Comparison of ENCODE assay signal across 11 mouse cellular contexts in the genomic region with DNA sequence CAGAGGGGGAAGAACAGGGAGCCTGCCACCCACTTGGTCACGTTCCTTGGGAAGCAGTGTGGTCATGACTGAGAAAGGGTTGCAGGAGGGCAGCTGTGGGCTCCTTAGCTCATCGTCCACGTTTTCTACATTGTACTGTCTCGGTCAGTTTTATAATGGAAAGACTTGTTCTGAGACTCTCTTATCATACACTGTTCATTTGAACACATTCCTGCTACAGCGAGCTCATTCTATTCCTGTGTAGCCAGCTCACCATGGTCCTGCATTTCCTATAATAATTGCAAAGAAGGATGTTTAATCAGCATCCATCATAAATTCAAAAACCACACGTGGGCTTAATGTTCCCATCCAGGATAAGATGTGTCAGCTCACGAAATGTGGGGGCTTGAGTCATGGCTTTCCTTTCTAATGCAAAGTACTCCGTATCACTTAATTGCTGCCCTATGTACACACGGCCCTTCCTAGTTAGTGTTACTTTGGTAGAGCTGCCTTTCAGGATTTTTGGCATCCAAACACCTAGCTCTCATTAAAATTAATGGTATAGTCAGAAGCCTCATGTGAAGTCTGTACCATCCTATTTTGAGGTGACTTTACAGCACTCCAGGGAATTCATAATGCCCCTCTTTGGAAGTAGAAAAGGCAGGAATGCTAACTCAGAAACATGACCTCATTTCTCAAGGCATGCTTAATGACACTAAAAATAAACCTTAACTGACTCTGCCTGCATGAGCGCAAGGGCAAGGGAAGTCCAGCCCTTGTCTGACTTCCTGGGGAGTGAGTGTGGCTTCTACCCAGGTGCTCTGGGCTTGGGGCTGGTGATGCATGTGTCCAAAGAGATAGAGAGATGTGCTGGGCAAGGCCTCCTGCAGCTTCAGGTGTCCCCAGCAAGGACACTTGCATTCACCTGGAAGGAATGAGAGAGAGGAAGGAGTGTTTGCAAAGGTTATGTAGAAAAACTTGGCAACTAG. TPM values are rescaled to one million over a fixed set of nuclear protein-coding genes. Genes with fewer than 3 reads are reported as not detected.
DNase-seq lines count a peak whose midpoint lies in the region; ATAC-seq and TF ChIP-seq lines count a peak whose summit lies in the region.
"Had no signal": no experiment of that assay in that cellular context is flagged by ENCODE, and none has a peak within 500 bp of the region (broad histone marks: within the 10 kb centered on the region; RNA-seq: fewer than 3 reads in every experiment).

No protein-coding gene starts in this region.

- TF ChIP-seq EP300 in liver, postnatal 0 days (IDR thresholded peaks at IDR 0.05; ENCODE audit: low read depth), result no peak

- no peak for TF ChIP-seq CTCF in liver, postnatal 0 days (IDR thresholded peaks at IDR 0.05; ENCODE audit: low read depth)

- H3K9ac ChIP-seq in lung, embryonic 16.5 days (ENCODE audit: low read length), result no peak overlapping the region
- peak overlapping the region; percentile 57 for H3K9ac ChIP-seq in heart, embryonic 13.5 days
- no peak overlapping the region for H3K9ac ChIP-seq in stomach, embryonic 15.5 days
- H3K9ac ChIP-seq in liver, postnatal 0 days (replicated peaks), result no peak overlapping the region

- no peaks in the 10 kb centered on the region for H3K9me3 ChIP-seq in lung, embryonic 16.5 days (ENCODE audit: control insufficient read depth, low read length)
- no peaks in the 10 kb centered on the region for H3K9me3 ChIP-seq in heart, embryonic 13.5 days
- no peaks in the 10 kb centered on the region for H3K9me3 ChIP-seq in stomach, embryonic 15.5 days
- H3K9me3 ChIP-seq in liver, postnatal 0 days (ENCODE audit: low read length), result no peaks in the 10 kb centered on the region

- no peak overlapping the region for H3K4me2 ChIP-seq in lung, embryonic 16.5 days (ENCODE audit: low read depth, low read length)
- H3K4me2 ChIP-seq in heart, embryonic 13.5 days, result peak overlapping the region; percentile 23
- no peak overlapping the region for H3K4me2 ChIP-seq in stomach, embryonic 15.5 days
- H3K4me2 ChIP-seq in liver, postnatal 0 days (ENCODE audit: low read depth, low read length), result no peak overlapping the region

- peak overlapping the region; percentile 67 for H3K27ac ChIP-seq in lung, embryonic 16.5 days (ENCODE audit: low read length)
- peak overlapping the region; percentile 96 for H3K27ac ChIP-seq in heart, embryonic 13.5 days (replicated peaks)
- peak overlapping the region; percentile 13; the same call in 1 of the 2 replicates for H3K27ac ChIP-seq in stomach, embryonic 15.5 days
- no peak overlapping the region for H3K27ac ChIP-seq in liver, postnatal 0 days (ENCODE audit: low read depth)
- H3K27ac ChIP-seq: macrophage had no signal

- ATAC-seq in lung, embryonic 16.5 days (ENCODE audit: low read depth), result no peak
- ATAC-seq in heart, embryonic 13.5 days (ENCODE audit: extremely low read depth, insufficient number of reproducible peaks, low FRiP score, low TSS enrichment), result peak; percentile 28; the same call in 1 of the 2 replicates
- ATAC-seq in stomach, embryonic 15.5 days (ENCODE audit: insufficient read depth, low FRiP score, low read depth), result 0 out of 2 replicates have a peak, but pooled peaks have one; percentile 18
- no peak for ATAC-seq in liver, postnatal 0 days
- ATAC-seq: inflammation-experienced regulatory T-cells, adult 6 months had no signal

- peak; percentile 16 for DNase-seq in embryo, embryonic 10 days (ENCODE audit: low spot score)
- DNase-seq in embryo, embryonic 9.5 days (ENCODE audit: extremely low spot score), result no peak
- DNase-seq in lung, adult 18-20 months, result no peak
- DNase-seq in urinary bladder, postnatal 25 days (ENCODE audit: low spot score), result no peak
- DNase-seq in liver, postnatal 0 days, result no peak
- DNase-seq: B cell, adult 2 months had no signal

- no peaks in the 10 kb centered on the region for H3K36me3 ChIP-seq in lung, embryonic 16.5 days (ENCODE audit: control insufficient read depth, insufficient read depth, low read length)
- H3K36me3 ChIP-seq in heart, embryonic 13.5 days, result no peaks in the 10 kb centered on the region
- no peaks in the 10 kb centered on the region for H3K36me3 ChIP-seq in stomach, embryonic 15.5 days
- H3K36me3 ChIP-seq in liver, postnatal 0 days (replicated peaks; ENCODE audit: insufficient read depth, low read length), result no peaks in the 10 kb centered on the region

- 46% methylated on average over 10 of the region's 10 CpGs for WGBS in lung, embryonic 16.5 days
- 29% methylated on average over 10 of the region's 10 CpGs for WGBS in heart, embryonic 13.5 days
- WGBS in stomach, embryonic 15.5 days, result 49% methylated on average over 10 of the region's 10 CpGs
- WGBS in liver, postnatal 0 days (ENCODE audit: insufficient replicate concordance), result 49% methylated on average over 10 of the region's 10 CpGs

- peaks cover 11% of the 10 kb centered on the region for H3K4me1 ChIP-seq in lung, embryonic 16.5 days (replicated peaks; ENCODE audit: control insufficient read depth, insufficient read depth, low read length)
- H3K4me1 ChIP-seq in heart, embryonic 13.5 days, result peaks cover 33% of the 10 kb centered on the region
- no peaks in the 10 kb centered on the region for H3K4me1 ChIP-seq in stomach, embryonic 15.5 days
- H3K4me1 ChIP-seq in liver, postnatal 0 days (ENCODE audit: insufficient read depth), result no peaks in the 10 kb centered on the region

- H3K27me3 ChIP-seq in lung, embryonic 16.5 days (ENCODE audit: control insufficient read depth, insufficient read depth, low read depth, low read length), result no peaks in the 10 kb centered on the region
- no peaks in the 10 kb centered on the region for H3K27me3 ChIP-seq in heart, embryonic 13.5 days (replicated peaks)
- no peaks in the 10 kb centered on the region for H3K27me3 ChIP-seq in stomach, embryonic 15.5 days (replicated peaks)
- H3K27me3 ChIP-seq in liver, postnatal 0 days (ENCODE audit: insufficient read depth, low read length), result no peaks in the 10 kb centered on the region

- no peak overlapping the region for H3K4me3 ChIP-seq in lung, embryonic 16.5 days (ENCODE audit: low read length)
- no peak overlapping the region for H3K4me3 ChIP-seq in heart, embryonic 13.5 days
- H3K4me3 ChIP-seq in stomach, embryonic 15.5 days (replicated peaks), result no peak overlapping the region
- H3K4me3 ChIP-seq in liver, postnatal 0 days (ENCODE audit: low read depth, low read length), result no peak overlapping the region

RNA-seq across cellular contexts. Expression of a gene that starts 23.4 kb away (rescaled TPM):
- polyA plus RNA-seq in lung, embryonic 16.5 days (2015; fragmentation: Nextera tagmentation; extraction: Ambion mirVana), result 1.8 TPM in 2 replicates
- polyA plus RNA-seq in heart, embryonic 13.5 days (2015; fragmentation: Nextera tagmentation; extraction: Ambion mirVana), result 3.0 and 3.1 TPM in 2 replicates
- 2.4 TPM in 2 replicates for polyA plus RNA-seq in stomach, embryonic 15.5 days (2015; fragmentation: Nextera tagmentation; extraction: Ambion mirVana)
- polyA plus RNA-seq in liver, postnatal 0 days (2015; fragmentation: Nextera tagmentation; extraction: Ambion mirVana), result 0.33 and 0.43 TPM in 2 replicates

Comparison
In these comparisons a context has a peak if more than half of its experiments do, and no peak if none do; other contexts are left out.
1. ATAC-seq: peak in heart, embryonic 13.5 days (single experiment) and stomach, embryonic 15.5 days (single experiment); none in lung, embryonic 16.5 days (single experiment) and liver, postnatal 0 days (single experiment).